Comparison of ENCODE assay signal across 8 mouse cellular contexts in genomic region chr6:122602242-122602991, GRCm38 (mm10). TPM values are rescaled to one million over a fixed set of nuclear protein-coding genes. Genes with fewer than 3 reads are reported as not detected.
DNase-seq lines count a peak whose midpoint lies in the region; ATAC-seq and TF ChIP-seq lines count a peak whose summit lies in the region.

TSS of gene Apobec1 (minus strand) at chr6:122602444.

- no peaks in the 10 kb centered on the region for H3K9me3 ChIP-seq in forebrain, embryonic 10.5 days
- H3K9me3 ChIP-seq in heart, embryonic 15.5 days (replicated peaks): no peaks in the 10 kb centered on the region
- H3K9me3 ChIP-seq in liver, embryonic 14.5 days (ENCODE audit: control insufficient read depth, low read length): no peaks in the 10 kb centered on the region
- no peaks in the 10 kb centered on the region for H3K9me3 ChIP-seq in stomach, embryonic 16.5 days (replicated peaks; ENCODE audit: control insufficient read depth, low read length)

- no peak for TF ChIP-seq CTCF in brain, embryonic 14.5 days (IDR thresholded peaks at IDR 0.05; ENCODE audit: borderline replicate concordance, extremely low read depth, insufficient read depth, insufficient read length)
- TF ChIP-seq CTCF in liver, embryonic 14.5 days (IDR thresholded peaks at IDR 0.05; ENCODE audit: low read depth): no peak

- peak within 1 kb of the TSS; percentile 48 for H3K9ac ChIP-seq in heart, embryonic 15.5 days
- H3K9ac ChIP-seq in liver, embryonic 14.5 days (replicated peaks): peak within 1 kb of the TSS; percentile 74
- peak within 1 kb of the TSS; percentile 79 for H3K9ac ChIP-seq in stomach, embryonic 16.5 days (ENCODE audit: low read length)

- peak within 1 kb of the TSS; percentile 81 for H3K27ac ChIP-seq in forebrain, embryonic 10.5 days
- H3K27ac ChIP-seq in heart, embryonic 15.5 days: peak within 1 kb of the TSS; percentile 81
- peak within 1 kb of the TSS; percentile 66 for H3K27ac ChIP-seq in liver, embryonic 14.5 days
- H3K27ac ChIP-seq in stomach, embryonic 16.5 days (ENCODE audit: low read length): peak within 1 kb of the TSS; percentile 83

- peak within 1 kb of the TSS; percentile 68 for H3K4me2 ChIP-seq in heart, embryonic 15.5 days
- peak within 1 kb of the TSS; percentile 82 for H3K4me2 ChIP-seq in liver, embryonic 14.5 days (ENCODE audit: low read depth)
- H3K4me2 ChIP-seq in stomach, embryonic 16.5 days (ENCODE audit: low read depth, low read length): peak within 1 kb of the TSS; percentile 55

- peak; percentile 87 for DNase-seq in brain, embryonic 14.5 days (ENCODE audit: low read depth)
- DNase-seq in forebrain, embryonic 10.5 days (ENCODE audit: extremely low spot score, low spot score): peak; percentile 39
- DNase-seq in kidney, postnatal 25 days: peak; percentile 84 to 89
- DNase-seq in liver, embryonic 14.5 days (ENCODE audit: low read depth in 3 of 3, low spot score in 3 of 3): peak; percentile 67 to 72 (median 69)
- DNase-seq in neural tube, embryonic 10.5 days (ENCODE audit: extremely low spot score, low spot score): peak; percentile 45

- 14% methylated on average over 22 of the region's 22 CpGs for whole genome bisulfite sequencing in forebrain, embryonic 10.5 days
- WGBS in heart, embryonic 15.5 days: 2% methylated on average over 22 of the region's 22 CpGs
- WGBS in liver, embryonic 14.5 days (ENCODE audit: insufficient replicate concordance): 2% methylated on average over 22 of the region's 22 CpGs
- 5% methylated on average over 22 of the region's 22 CpGs for WGBS in stomach, embryonic 16.5 days

- H3K27me3 ChIP-seq in forebrain, embryonic 10.5 days (ENCODE audit: poor library complexity, severe bottlenecking): no peaks in the 10 kb centered on the region
- H3K27me3 ChIP-seq in heart, embryonic 15.5 days: no peaks in the 10 kb centered on the region
- H3K27me3 ChIP-seq in liver, embryonic 14.5 days (ENCODE audit: control insufficient read depth, insufficient read depth, low read length): no peaks in the 10 kb centered on the region
- no peaks in the 10 kb centered on the region for H3K27me3 ChIP-seq in stomach, embryonic 16.5 days (ENCODE audit: control insufficient read depth, insufficient read depth, low read length)

- H3K4me1 ChIP-seq in forebrain, embryonic 10.5 days: peaks cover 9% of the 10 kb centered on the region
- no peaks in the 10 kb centered on the region; the same call in 1 of the 2 replicates for H3K4me1 ChIP-seq in heart, embryonic 15.5 days (replicated peaks)
- peaks cover 0 to 2% of the 10 kb centered on the region in 2 experiments; a peak in 1 of 4 replicates for H3K4me1 ChIP-seq in liver, embryonic 14.5 days (replicated peaks; ENCODE audit: control insufficient read depth in 2 of 2, insufficient read depth in 2 of 2, low read length in 1 of 2)
- H3K4me1 ChIP-seq in stomach, embryonic 16.5 days (ENCODE audit: control insufficient read depth, insufficient read depth, low read length): 0 out of 2 replicates have a peak, but pooled peaks cover 2% of the 10 kb centered on the region

- H3K4me3 ChIP-seq in forebrain, embryonic 10.5 days: peak within 1 kb of the TSS; percentile 52
- peak within 1 kb of the TSS; percentile 61 for H3K4me3 ChIP-seq in heart, embryonic 15.5 days
- peak within 1 kb of the TSS; percentile 68 to 97 for H3K4me3 ChIP-seq in liver, embryonic 14.5 days (ENCODE audit: insufficient read depth in 1 of 2, low read depth in 2 of 2, low read length in 2 of 2)
- H3K4me3 ChIP-seq in stomach, embryonic 16.5 days (replicated peaks; ENCODE audit: low read length): peak within 1 kb of the TSS; percentile 62

- no peaks in the 10 kb centered on the region for H3K36me3 ChIP-seq in forebrain, embryonic 10.5 days (replicated peaks)
- H3K36me3 ChIP-seq in heart, embryonic 15.5 days: no peaks in the 10 kb centered on the region
- no peaks in the 10 kb centered on the region for H3K36me3 ChIP-seq in liver, embryonic 14.5 days (replicated peaks; ENCODE audit: control insufficient read depth, insufficient read depth, low read depth)
- no peaks in the 10 kb centered on the region for H3K36me3 ChIP-seq in stomach, embryonic 16.5 days (ENCODE audit: control insufficient read depth, insufficient read depth, low read length)

- TF ChIP-seq POLR2A in brain, embryonic 14.5 days (IDR thresholded peaks at IDR 0.05; ENCODE audit: borderline replicate concordance, extremely low read depth, insufficient read depth, insufficient read length, poor library complexity, severe bottlenecking): no peak

- TF ChIP-seq EP300 in liver, embryonic 14.5 days (IDR thresholded peaks at IDR 0.05; ENCODE audit: low read depth): no peak

- peak; percentile 94 for ATAC-seq in CD4-positive, CD25-positive, alpha-beta regulatory T cell, adult 4 months
- peak; percentile 68 for ATAC-seq in heart, embryonic 15.5 days (replicated peaks; ENCODE audit: insufficient number of reproducible peaks, insufficient read depth, low FRiP score, low read depth)
- peak; percentile 83 for ATAC-seq in liver, embryonic 14.5 days (ENCODE audit: insufficient read depth)
- peak; percentile 87 for ATAC-seq in stomach, embryonic 16.5 days (ENCODE audit: insufficient read depth, low FRiP score)

RNA-seq across cellular contexts. Expression of gene Apobec1, which starts in this region (rescaled TPM):
- polyA plus RNA-seq in CD4-positive, CD25-positive, alpha-beta regulatory T cell, adult 4 months (2017; shearing (Covaris generic)): 10 to 100 TPM; 24.3 to 35.4 TPM
- polyA plus RNA-seq in brain, embryonic 14.5 days (2012; rRNA removed): 1.9 and 3.5 TPM in 2 replicates
- 1.4 and 1.5 TPM in 2 replicates for polyA plus RNA-seq in forebrain, embryonic 10.5 days (2016; fragmentation: Nextera tagmentation; extraction: Ambion mirVana)
- polyA plus RNA-seq in heart, embryonic 15.5 days (2015; fragmentation: Nextera tagmentation; extraction: Ambion mirVana): 3.3 and 5.7 TPM in 2 replicates
- polyA plus RNA-seq in liver, embryonic 14.5 days (2012; rRNA removed): 3.9 and 4.3 TPM in 2 replicates
- 3.6 and 4.2 TPM in 2 replicates for polyA plus RNA-seq in liver, embryonic 14.5 days (2014; fragmentation: Nextera tagmentation; extraction: Ambion mirVana)
- polyA plus RNA-seq in stomach, embryonic 16.5 days (2015; fragmentation: Nextera tagmentation; extraction: Ambion mirVana): 6.1 and 6.2 TPM in 2 replicates

Comparison
In these comparisons a context has a peak if more than half of its experiments do, and no peak if none do; other contexts are left out.
1. Peak in every context shown above with its lines: DNase-seq, ATAC-seq, H3K4me3 ChIP-seq and H3K27ac ChIP-seq.